Comparison of ENCODE assay signal across 13 mouse cellular contexts in the genomic region with DNA sequence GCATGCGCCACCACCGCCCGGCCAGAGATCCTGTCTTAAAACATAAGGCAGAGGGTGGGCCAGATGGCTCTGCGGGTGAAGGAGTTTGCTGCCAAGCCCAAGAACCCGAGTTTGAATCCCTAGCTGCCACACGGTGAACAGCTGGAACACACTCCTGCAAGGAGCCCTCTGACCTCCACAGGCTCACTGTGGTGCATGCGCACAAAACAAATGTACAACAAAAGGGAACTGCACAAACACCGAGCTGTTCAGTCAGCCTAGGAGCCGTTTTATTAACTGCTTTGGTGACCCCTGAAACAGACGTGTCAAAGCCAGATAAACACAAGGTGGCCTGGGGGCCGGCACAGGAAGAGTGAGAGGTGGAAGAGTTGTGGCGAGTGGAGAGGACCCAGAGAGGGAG. TPM values are rescaled to one million over a fixed set of nuclear protein-coding genes. Genes with fewer than 3 reads are reported as not detected.
DNase-seq lines count a peak whose midpoint lies in the region; ATAC-seq lines count a peak whose summit lies in the region.
"Had no signal": no experiment of that assay in that cellular context is flagged by ENCODE, and none has a peak within 500 bp of the region (broad histone marks: within the 10 kb centered on the region; RNA-seq: fewer than 3 reads in every experiment).

No protein-coding gene starts in this region.

- peaks cover 81% of the 10 kb centered on the region for H3K27me3 ChIP-seq in heart, embryonic 11.5 days (ENCODE audit: control insufficient read depth, insufficient read depth, low read length)
- H3K27me3 ChIP-seq in lung, embryonic 15.5 days: peaks cover 78% of the 10 kb centered on the region
- H3K27me3 ChIP-seq in intestine, embryonic 14.5 days (replicated peaks; ENCODE audit: control insufficient read depth, insufficient read depth, low read length): peaks cover 58% of the 10 kb centered on the region
- peaks cover 53% of the 10 kb centered on the region for H3K27me3 ChIP-seq in stomach, embryonic 15.5 days (replicated peaks)

- H3K4me3 ChIP-seq in heart, embryonic 11.5 days (ENCODE audit: low read depth, low read length): peak overlapping the region; percentile 31; the same call in 1 of the 2 replicates
- 0 out of 2 replicates have a peak overlapping the region, but pooled peaks have one; percentile 6 for H3K4me3 ChIP-seq in lung, embryonic 15.5 days
- no peak overlapping the region; the same call in 1 of the 2 replicates for H3K4me3 ChIP-seq in intestine, embryonic 14.5 days (ENCODE audit: low read depth, low read length)
- H3K4me3 ChIP-seq in stomach, embryonic 15.5 days (replicated peaks): no peak overlapping the region

- 39% methylated on average over 12 of the region's 12 CpGs for WGBS in heart, embryonic 11.5 days (ENCODE audit: insufficient replicate concordance)
- WGBS in lung, embryonic 15.5 days: 35% methylated on average over 12 of the region's 12 CpGs
- WGBS in intestine, embryonic 14.5 days: 35% methylated on average over 12 of the region's 12 CpGs
- WGBS in stomach, embryonic 15.5 days: 26% methylated on average over 12 of the region's 12 CpGs

- peak overlapping the region; percentile 57 for H3K4me2 ChIP-seq in heart, embryonic 11.5 days
- H3K4me2 ChIP-seq in lung, embryonic 15.5 days: peak overlapping the region; percentile 18
- 0 out of 2 replicates have a peak overlapping the region, but pooled peaks have one; percentile 28 for H3K4me2 ChIP-seq in intestine, embryonic 14.5 days (ENCODE audit: low read length)
- H3K4me2 ChIP-seq in stomach, embryonic 15.5 days: peak overlapping the region; percentile 37; the same call in 1 of the 2 replicates

- peaks cover 11% of the 10 kb centered on the region; the same call in 1 of the 2 replicates for H3K9me3 ChIP-seq in heart, embryonic 11.5 days (replicated peaks; ENCODE audit: control insufficient read depth, low read length)
- peaks cover 8% of the 10 kb centered on the region; the same call in 1 of the 2 replicates for H3K9me3 ChIP-seq in lung, embryonic 15.5 days
- H3K9me3 ChIP-seq in intestine, embryonic 14.5 days (ENCODE audit: control insufficient read depth, low read length): peaks cover 11% of the 10 kb centered on the region
- no peaks in the 10 kb centered on the region for H3K9me3 ChIP-seq in stomach, embryonic 15.5 days

- H3K36me3 ChIP-seq in heart, embryonic 11.5 days (ENCODE audit: control insufficient read depth, insufficient read depth, low read length): no peaks in the 10 kb centered on the region
- H3K36me3 ChIP-seq in lung, embryonic 15.5 days: no peaks in the 10 kb centered on the region
- H3K36me3 ChIP-seq in intestine, embryonic 14.5 days (ENCODE audit: control insufficient read depth, insufficient read depth, low read length): no peaks in the 10 kb centered on the region
- H3K36me3 ChIP-seq in stomach, embryonic 15.5 days: no peaks in the 10 kb centered on the region

- H3K4me1 ChIP-seq in heart, embryonic 11.5 days (ENCODE audit: control insufficient read depth, insufficient read depth, low read length): peaks cover 23% of the 10 kb centered on the region
- H3K4me1 ChIP-seq in lung, embryonic 15.5 days: peaks cover 21% of the 10 kb centered on the region
- H3K4me1 ChIP-seq in intestine, embryonic 14.5 days (replicated peaks; ENCODE audit: control insufficient read depth, insufficient read depth, low read length): no peaks in the 10 kb centered on the region; the same call in none of the 2 replicates
- H3K4me1 ChIP-seq in stomach, embryonic 15.5 days: peaks cover 25% of the 10 kb centered on the region

- H3K27ac ChIP-seq in heart, embryonic 11.5 days (ENCODE audit: low read depth, low read length): no peak overlapping the region
- H3K27ac ChIP-seq in lung, embryonic 15.5 days: no peak overlapping the region
- H3K27ac ChIP-seq in intestine, embryonic 14.5 days (ENCODE audit: low read depth): no peak overlapping the region
- H3K27ac ChIP-seq in stomach, embryonic 15.5 days: no peak overlapping the region
- H3K27ac ChIP-seq: layer of hippocampus, adult 2 months had no signal

- H3K9ac ChIP-seq in heart, embryonic 11.5 days (ENCODE audit: low read depth, low read length): no peak overlapping the region
- H3K9ac ChIP-seq in lung, embryonic 15.5 days: no peak overlapping the region
- no peak overlapping the region for H3K9ac ChIP-seq in intestine, embryonic 14.5 days (ENCODE audit: low read length)
- H3K9ac ChIP-seq in stomach, embryonic 15.5 days: no peak overlapping the region

- no peak for ATAC-seq in heart, embryonic 11.5 days (replicated peaks; ENCODE audit: insufficient number of reproducible peaks, low FRiP score, low TSS enrichment)
- no peak for ATAC-seq in lung, embryonic 15.5 days (ENCODE audit: borderline replicate concordance, extremely low read depth, low FRiP score, low TSS enrichment)
- no peak for ATAC-seq in intestine, embryonic 14.5 days (replicated peaks; ENCODE audit: low FRiP score, low TSS enrichment, low read depth)
- ATAC-seq in stomach, embryonic 15.5 days (ENCODE audit: insufficient read depth, low FRiP score, low read depth): no peak
- ATAC-seq: activated CD4-positive, CD25-positive, alpha-beta regulatory T cell, adult 4 months had no signal

- no peak for DNase-seq in heart, adult 11 months
- no peak for DNase-seq in lung, postnatal 36 days
- DNase-seq in intestine, embryonic 14.5 days (ENCODE audit: low spot score): peak; percentile 50
- DNase-seq in layer of hippocampus, adult 18-20 months (ENCODE audit: low spot score in 2 of 2): no peak
- no peak for DNase-seq in left cerebral cortex, adult 8-10 months (ENCODE audit: low spot score in 2 of 2)
- DNase-seq: gastrocnemius, postnatal 10 days; right cerebral cortex, adult 18-20 months; thymus, adult 2 months had no signal

RNA-seq across cellular contexts. Expression of gene Plin5, which starts 2.0 kb away (rescaled TPM):
- 0.18 and 0.33 TPM in 2 replicates for polyA plus RNA-seq in heart, embryonic 11.5 days (2014; fragmentation: Nextera tagmentation; extraction: Ambion mirVana)
- polyA plus RNA-seq in lung, embryonic 15.5 days (2015; fragmentation: Nextera tagmentation; extraction: Ambion mirVana): 0.95 and 1.2 TPM in 2 replicates
- 0.58 TPM in 2 replicates for polyA plus RNA-seq in intestine, embryonic 14.5 days (2014; fragmentation: Nextera tagmentation; extraction: Ambion mirVana)
- 0.42 and 0.59 TPM in 2 replicates for polyA plus RNA-seq in stomach, embryonic 15.5 days (2015; fragmentation: Nextera tagmentation; extraction: Ambion mirVana)
- total RNA-seq in layer of hippocampus, adult 18-20 months (2021): 1 to 10 TPM in 1 of 2 experiments, under 1 TPM in 1; 0.67 to 1.1 TPM
- total RNA-seq in left cerebral cortex, adult 8-10 months (2022): under 1 TPM; 0.81 to 0.96 (median 0.93) TPM
- polyA plus RNA-seq: activated CD4-positive, CD25-positive, alpha-beta regulatory T cell, adult 4 months had no signal

RNA-seq across cellular contexts. Expression of gene Lrg1, which starts 2.4 kb away (rescaled TPM):
- not detected in 2 replicates for polyA plus RNA-seq in heart, embryonic 11.5 days (2014; fragmentation: Nextera tagmentation; extraction: Ambion mirVana)
- polyA plus RNA-seq in lung, embryonic 15.5 days (2015; fragmentation: Nextera tagmentation; extraction: Ambion mirVana): 0.55 TPM in 2 replicates
- 0.16 TPM in 1 of 2 replicates, not detected in the other for polyA plus RNA-seq in intestine, embryonic 14.5 days (2014; fragmentation: Nextera tagmentation; extraction: Ambion mirVana)
- 0.52 and 1.6 TPM in 2 replicates for polyA plus RNA-seq in stomach, embryonic 15.5 days (2015; fragmentation: Nextera tagmentation; extraction: Ambion mirVana)
- 1 to 10 TPM in 1 of 2 experiments, under 1 TPM in 1; 0.61 to 1.0 TPM for total RNA-seq in layer of hippocampus, adult 18-20 months (2021)
- 1 to 10 TPM; 1.5 to 3.4 (median 2.0) TPM for total RNA-seq in left cerebral cortex, adult 8-10 months (2022)

RNA-seq across cellular contexts. Expression of gene Plin4, which starts 9.8 kb away (rescaled TPM):
- polyA plus RNA-seq in heart, embryonic 11.5 days (2014; fragmentation: Nextera tagmentation; extraction: Ambion mirVana): 0.10 and 0.11 TPM in 2 replicates
- polyA plus RNA-seq in lung, embryonic 15.5 days (2015; fragmentation: Nextera tagmentation; extraction: Ambion mirVana): 0.10 and 0.19 TPM in 2 replicates
- polyA plus RNA-seq in intestine, embryonic 14.5 days (2014; fragmentation: Nextera tagmentation; extraction: Ambion mirVana): 0.08 and 0.19 TPM in 2 replicates
- polyA plus RNA-seq in stomach, embryonic 15.5 days (2015; fragmentation: Nextera tagmentation; extraction: Ambion mirVana): 0.36 TPM in 2 replicates
- 10 to 100 TPM; 16.3 to 16.9 TPM for total RNA-seq in layer of hippocampus, adult 18-20 months (2021)
- 10 to 100 TPM in 1 of 4 experiments, 1 to 10 TPM in 3; 4.7 to 14.9 (median 7.5) TPM for total RNA-seq in left cerebral cortex, adult 8-10 months (2022)

RNA-seq across cellular contexts. Expression of gene Sema6b, which starts 20.7 kb away (rescaled TPM):
- polyA plus RNA-seq in heart, embryonic 11.5 days (2014; fragmentation: Nextera tagmentation; extraction: Ambion mirVana): 0.11 and 0.33 TPM in 2 replicates
- polyA plus RNA-seq in lung, embryonic 15.5 days (2015; fragmentation: Nextera tagmentation; extraction: Ambion mirVana): 2.1 TPM in 2 replicates
- 0.86 and 1.3 TPM in 2 replicates for polyA plus RNA-seq in intestine, embryonic 14.5 days (2014; fragmentation: Nextera tagmentation; extraction: Ambion mirVana)
- polyA plus RNA-seq in stomach, embryonic 15.5 days (2015; fragmentation: Nextera tagmentation; extraction: Ambion mirVana): 1.3 and 1.4 TPM in 2 replicates
- 100 to 1,000 TPM; 128 to 130 TPM for total RNA-seq in layer of hippocampus, adult 18-20 months (2021)
- total RNA-seq in left cerebral cortex, adult 8-10 months (2022): 100 to 1,000 TPM; 116 to 130 (median 121) TPM
- polyA plus RNA-seq: activated CD4-positive, CD25-positive, alpha-beta regulatory T cell, adult 4 months had no signal

RNA-seq across cellular contexts. Expression of gene Hdgfl2, which starts 40.0 kb away (rescaled TPM):
- polyA plus RNA-seq in heart, embryonic 11.5 days (2014; fragmentation: Nextera tagmentation; extraction: Ambion mirVana): 77.2 and 82.9 TPM in 2 replicates
- 111 and 119 TPM in 2 replicates for polyA plus RNA-seq in lung, embryonic 15.5 days (2015; fragmentation: Nextera tagmentation; extraction: Ambion mirVana)
- 93.4 and 94.0 TPM in 2 replicates for polyA plus RNA-seq in intestine, embryonic 14.5 days (2014; fragmentation: Nextera tagmentation; extraction: Ambion mirVana)
- polyA plus RNA-seq in stomach, embryonic 15.5 days (2015; fragmentation: Nextera tagmentation; extraction: Ambion mirVana): 99.9 and 103 TPM in 2 replicates
- 100 to 1,000 TPM; 105 to 107 TPM for total RNA-seq in layer of hippocampus, adult 18-20 months (2021)
- total RNA-seq in left cerebral cortex, adult 8-10 months (2022): 100 to 1,000 TPM in 3 of 4 experiments, 10 to 100 TPM in 1; 95.3 to 115 (median 104) TPM

Comparison
In these comparisons a context has a peak if more than half of its experiments do, and no peak if none do; other contexts are left out.
1. H3K4me3 ChIP-seq: peak in heart, embryonic 11.5 days (single experiment) and lung, embryonic 15.5 days (single experiment); none in intestine, embryonic 14.5 days (single experiment) and stomach, embryonic 15.5 days (single experiment).
2. Peak in every context shown above with its lines, with median percentiles within 50 percentile points of each other: H3K4me2 ChIP-seq.